Mouse (Mus musculus): Measurements from ENCODE around the gene Ptbp2.

DNA sequence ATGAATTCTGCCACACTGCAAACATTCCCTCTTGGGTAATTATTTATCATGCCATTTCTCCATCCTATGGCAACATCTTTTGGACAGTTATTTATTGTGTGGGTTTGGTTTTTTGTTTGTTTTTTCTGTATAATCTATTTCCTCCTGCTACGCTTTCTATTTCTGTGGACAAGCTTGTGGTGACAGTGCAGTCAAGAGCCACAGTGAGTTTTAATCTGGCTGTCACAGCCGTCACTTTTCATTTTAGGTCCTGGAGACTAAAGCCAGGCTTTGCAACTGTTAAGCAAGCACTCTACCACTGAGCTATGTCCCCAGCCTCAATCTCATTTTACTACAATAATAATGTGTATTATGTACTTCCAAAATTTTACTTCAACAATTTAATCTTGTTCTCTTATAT lies 54.4 kb downstream of the Ptbp2 start:
- TF ChIP-seq POLR2A (IDR thresholded peaks at IDR 0.05; ENCODE audit: control insufficient read depth, low read depth, low read length): no peak
- TF ChIP-seq CTCF (IDR thresholded peaks at IDR 0.05; ENCODE audit: control insufficient read depth, insufficient read depth, insufficient replicate concordance, low read depth, low read length): no peak

All from testis, adult 2 months (tissue).